Mouse (Mus musculus): ENCODE data around the gene Dnah2. TPM values are rescaled to one million over a fixed set of nuclear protein-coding genes. Genes with fewer than 3 reads are reported as not detected.

The Dnah2 gene
- total and polyA plus RNA-seq, 3 experiments, result 0.04 to 0.07 TPM; not detected in 1

DNA sequence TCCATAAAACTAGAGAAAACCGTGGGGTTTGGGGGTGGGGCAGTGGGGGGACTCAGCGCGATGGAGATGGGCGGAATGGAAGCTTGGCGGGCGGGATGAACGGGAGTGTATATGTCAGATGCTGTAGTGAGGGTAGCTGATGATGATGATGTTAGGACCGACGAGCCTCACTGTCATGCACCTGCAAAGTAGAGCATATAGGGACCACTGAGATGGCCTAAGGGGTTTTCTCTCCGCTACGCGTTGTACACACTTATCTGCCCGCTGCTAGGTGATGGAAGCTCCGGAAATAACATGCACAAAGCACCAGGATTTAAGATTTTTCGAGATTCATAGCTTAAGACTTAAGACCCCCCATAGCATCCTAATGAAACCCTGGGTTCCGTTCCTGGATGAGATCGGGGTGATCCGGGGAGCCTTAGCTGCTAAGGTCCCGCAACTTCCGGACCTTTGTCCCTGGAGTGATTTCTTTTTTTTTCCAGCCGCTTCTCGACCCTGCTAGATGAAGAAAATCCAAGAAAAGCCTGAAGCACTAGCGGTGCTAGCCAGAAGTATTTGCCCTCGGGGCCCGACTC, 31.7 kb upstream of the Dnah2 start:
- no peaks in the 10 kb centered on the region for H3K27me3 ChIP-seq (ENCODE audit: control insufficient read depth in 1 of 2, insufficient read depth in 2 of 2, low read length in 2 of 2)
- H3K36me3 ChIP-seq (ENCODE audit: control insufficient read depth in 1 of 2, insufficient read depth in 2 of 2, low read length in 2 of 2), result peaks cover 0 to 38% of the 10 kb centered on the region in 2 experiments; a peak in 2 of 4 replicates
- no peak for DNase-seq (ENCODE audit: low read depth, low spot score)
- H3K79me2 ChIP-seq (ENCODE audit: control insufficient read depth, insufficient read depth, low read length, poor library complexity), result peaks cover 69% of the 10 kb centered on the region
- peak overlapping the region; percentile 94 for H3K27ac ChIP-seq (ENCODE audit: control insufficient read depth, low read depth, low read length)
- peak overlapping the region; percentile 82 to 91 for H3K4me3 ChIP-seq (ENCODE audit: control insufficient read depth in 1 of 2, insufficient read depth in 1 of 2, low read depth in 2 of 2, low read length in 2 of 2)
- peaks cover 7 to 43% of the 10 kb centered on the region in 2 experiments for H3K4me1 ChIP-seq (ENCODE audit: control insufficient read depth in 1 of 2, insufficient read depth in 2 of 2, low read length in 2 of 2)
- TF ChIP-seq EP300 (IDR thresholded peaks at IDR 0.05; ENCODE audit: low read depth in 1 of 2, low read length in 2 of 2) (0 out of 4 replicates have a peak, but pooled peaks of 1 of the 2 experiments have one; percentile 35), USF2 (IDR thresholded peaks at IDR 0.05; ENCODE audit: borderline replicate concordance in 1 of 2, insufficient read depth in 1 of 2, low read depth in 1 of 2, low read length in 2 of 2) (no peak), SIN3A (IDR thresholded peaks at IDR 0.05; ENCODE audit: low read length) (no peak), POLR2AphosphoS2 (IDR thresholded peaks at IDR 0.05; ENCODE audit: low read length) (peak; percentile 1; the same call in 1 of the 2 replicates), CHD1 (IDR thresholded peaks at IDR 0.05; ENCODE audit: low read depth, low read length) (peak; percentile 98; the same call in 1 of the 2 replicates)
- no peaks in the 10 kb centered on the region for H3K9me3 ChIP-seq (replicated peaks; ENCODE audit: insufficient read depth, low read length)
- peak overlapping the region; percentile 94 for H3K9ac ChIP-seq (ENCODE audit: control insufficient read depth, low read depth, low read length, poor library complexity, severe bottlenecking)

DNA sequence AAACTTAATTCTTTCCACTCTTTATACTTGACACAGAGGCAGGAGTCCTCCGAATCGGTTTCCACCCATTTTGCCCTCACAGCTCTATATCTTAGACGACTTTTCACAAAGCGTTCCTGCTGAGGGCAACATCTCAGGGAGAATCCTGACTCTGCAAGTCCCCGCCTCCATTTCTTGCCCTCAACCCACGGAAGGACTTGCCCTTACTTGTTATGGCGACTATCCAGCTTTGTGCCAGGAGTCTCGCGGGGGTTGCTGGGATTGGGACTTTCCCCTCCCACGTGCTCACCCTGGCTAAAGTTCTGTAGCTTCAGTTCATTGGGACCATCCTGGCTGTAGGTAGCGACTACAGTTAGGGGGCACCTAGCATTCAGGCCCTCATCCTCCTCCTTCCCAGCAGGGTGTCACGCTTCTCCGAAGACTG, 31.2 kb upstream of the Dnah2 start, which contains the start of the genes Wrap53 and Trp53:
Gene Wrap53 (minus strand): TSS at position 165 of the 424 bp plus-strand sequence.
Gene Trp53 (plus strand): TSS at position 269 of the 424 bp plus-strand sequence.
- H3K36me3 ChIP-seq (ENCODE audit: control insufficient read depth in 1 of 2, insufficient read depth in 2 of 2, low read length in 2 of 2), result peaks cover 0 to 33% of the 10 kb centered on the region in 2 experiments; a peak in 2 of 4 replicates
- no peaks in the 10 kb centered on the region for H3K27me3 ChIP-seq (ENCODE audit: control insufficient read depth in 1 of 2, insufficient read depth in 2 of 2, low read length in 2 of 2)
- H3K9me3 ChIP-seq (replicated peaks; ENCODE audit: insufficient read depth, low read length), result no peaks in the 10 kb centered on the region
- H3K27ac ChIP-seq (ENCODE audit: control insufficient read depth, low read depth, low read length), result peak within 1 kb of the TSS; percentile 96
- peaks cover 72% of the 10 kb centered on the region for H3K79me2 ChIP-seq (ENCODE audit: control insufficient read depth, insufficient read depth, low read length, poor library complexity)
- peak; percentile 99 for DNase-seq (ENCODE audit: low read depth, low spot score)
- H3K9ac ChIP-seq (ENCODE audit: control insufficient read depth, low read depth, low read length, poor library complexity, severe bottlenecking), result peak within 1 kb of the TSS; percentile 94
- H3K4me3 ChIP-seq (ENCODE audit: control insufficient read depth in 1 of 2, insufficient read depth in 1 of 2, low read depth in 2 of 2, low read length in 2 of 2), result peak within 1 kb of the TSS; percentile 82 to 91
- peaks cover 2 to 40% of the 10 kb centered on the region in 2 experiments for H3K4me1 ChIP-seq (ENCODE audit: control insufficient read depth in 1 of 2, insufficient read depth in 2 of 2, low read length in 2 of 2)
- no peak for TF ChIP-seq ZC3H11A (IDR thresholded peaks at IDR 0.05; ENCODE audit: low read depth, low read length)
- TF ChIP-seq MAX (IDR thresholded peaks at IDR 0.05; ENCODE audit: low read length), result peak; percentile 99
- peak; percentile 93 for TF ChIP-seq KAT2A (conservative IDR thresholded peaks at IDR 0.05; ENCODE audit: low read depth, low read length)
- TF ChIP-seq ZMIZ1 (IDR thresholded peaks at IDR 0.05; ENCODE audit: low read depth, low read length), result peak; percentile 91
- TF ChIP-seq MEF2A (IDR thresholded peaks at IDR 0.05; ENCODE audit: extremely low read depth, insufficient replicate concordance, low read depth, low read length, poor library complexity, severe bottlenecking), result no peak
- peak; percentile 99 for TF ChIP-seq MXI1 (IDR thresholded peaks at IDR 0.05; ENCODE audit: low read depth, low read length)
- TF ChIP-seq POLR2AphosphoS5 (IDR thresholded peaks at IDR 0.05; ENCODE audit: borderline replicate concordance, low read depth, low read length), result no peak
- TF ChIP-seq USF1 (IDR thresholded peaks at IDR 0.05; ENCODE audit: low read depth, low read length), result peak; percentile 93
- TF ChIP-seq GABPA (IDR thresholded peaks at IDR 0.05; ENCODE audit: low read depth, low read length), result no peak
- TF ChIP-seq NELFE (IDR thresholded peaks at IDR 0.05; ENCODE audit: low read depth, low read length), result peak; percentile 96
- no peak for TF ChIP-seq ZNF384 (IDR thresholded peaks at IDR 0.05; ENCODE audit: low read depth, low read length)
- TF ChIP-seq HCFC1 (IDR thresholded peaks at IDR 0.05; ENCODE audit: low read depth, low read length), result peak; percentile 94
- no peak for TF ChIP-seq RAD21 (IDR thresholded peaks at IDR 0.05; ENCODE audit: low read depth, low read length)
- no peak for TF ChIP-seq SMC3 (IDR thresholded peaks at IDR 0.05; ENCODE audit: low read depth, low read length)
- no peak for TF ChIP-seq GATA1 (IDR thresholded peaks at IDR 0.05; ENCODE audit: low read depth, low read length)
- TF ChIP-seq USF2 (IDR thresholded peaks at IDR 0.05; ENCODE audit: borderline replicate concordance in 1 of 2, insufficient read depth in 1 of 2, low read depth in 1 of 2, low read length in 2 of 2), result no peak
- no peak for TF ChIP-seq TAL1 (IDR thresholded peaks at IDR 0.05; ENCODE audit: low read length)
- TF ChIP-seq RCOR1 (IDR thresholded peaks at IDR 0.05; ENCODE audit: low read depth, low read length), result no peak
- TF ChIP-seq ELF1 (IDR thresholded peaks at IDR 0.05; ENCODE audit: low read depth, low read length), result peak; percentile 82
- TF ChIP-seq CHD2 (IDR thresholded peaks at IDR 0.05; ENCODE audit: low read length), result peak; percentile 75
- peak; percentile 94 for TF ChIP-seq SIN3A (IDR thresholded peaks at IDR 0.05; ENCODE audit: low read length)
- TF ChIP-seq ETS1 (IDR thresholded peaks at IDR 0.05; ENCODE audit: low read depth, low read length), result peak; percentile 41; the same call in 1 of the 2 replicates
- TF ChIP-seq POLR2A (IDR thresholded peaks at IDR 0.05; ENCODE audit: control insufficient read depth in 1 of 2, insufficient read depth in 1 of 2, low read depth in 1 of 2, low read length in 2 of 2, poor library complexity in 1 of 2), result peak; percentile 86 to 93
- peak; percentile 92 for TF ChIP-seq TBP (IDR thresholded peaks at IDR 0.05; ENCODE audit: low read depth, low read length)
- peak; percentile 89 for TF ChIP-seq MAZ (IDR thresholded peaks at IDR 0.05; ENCODE audit: low read depth, low read length)
- peak; percentile 100 for TF ChIP-seq MYC (IDR thresholded peaks at IDR 0.05; ENCODE audit: low read depth, low read length)
- TF ChIP-seq CHD1 (IDR thresholded peaks at IDR 0.05; ENCODE audit: low read depth, low read length), result no peak; the same call in 1 of the 2 replicates
- TF ChIP-seq MYB (IDR thresholded peaks at IDR 0.05; ENCODE audit: low read depth, low read length), result no peak

Data from MEL (cell line).